Mouse (Mus musculus): ENCODE results near the gene Irf2bp2. TPM values are rescaled to one million over a fixed set of nuclear protein-coding genes. Genes with fewer than 3 reads are reported as not detected.

Gene Irf2bp2
- 21.9 TPM for polyA plus RNA-seq (2014; fragmentation: Illumina TruSeq; extraction: RNeasy Lipid Tissue Mini Kit (QIAGEN cat#74804); ENCODE audit: low read depth, low replicate concordance)

GRCm38 (mm10) chr8:126593889-126594480 is at the start of gene Irf2bp2:
TSS of gene Irf2bp2 (minus strand) at chr8:126593986.

Other genes starting within 250 kb of the Irf2bp2 start
- gene Coa6, start 171.5 kb downstream of the Irf2bp2 start, polyA plus RNA-seq (2014; fragmentation: Illumina TruSeq; extraction: RNeasy Lipid Tissue Mini Kit (QIAGEN cat#74804); ENCODE audit: low read depth, low replicate concordance): 37.4 TPM
- 3.6 TPM for gene Tarbp1, start 118.9 kb downstream of the Irf2bp2 start, polyA plus RNA-seq (2014; fragmentation: Illumina TruSeq; extraction: RNeasy Lipid Tissue Mini Kit (QIAGEN cat#74804); ENCODE audit: low read depth, low replicate concordance)